Mouse (Mus musculus): ENCODE measurements around the gene Mtif3. TPM values are rescaled to one million over a fixed set of nuclear protein-coding genes. Genes with fewer than 3 reads are reported as not detected.

Gene Mtif3
- total and polyA plus RNA-seq, 3 experiments = 15.2 to 26.7 (median 25.6) TPM

GRCm38 (mm10) chr5:146920314-146921161 is 43.1 kb downstream of the Mtif3 start:
- TF ChIP-seq BHLHE40 (IDR thresholded peaks at IDR 0.05; ENCODE audit: low read depth, low read length) = no peak
- TF ChIP-seq CHD1 (IDR thresholded peaks at IDR 0.05; ENCODE audit: low read depth, low read length) = no peak
- TF ChIP-seq JUN (IDR thresholded peaks at IDR 0.05; ENCODE audit: insufficient read depth, low read depth, low read length) = no peak
- TF ChIP-seq MAX (IDR thresholded peaks at IDR 0.05; ENCODE audit: low read length) = no peak
- Histone ChIP-seq H3K4me2 (ENCODE audit: insufficient read depth, low read depth, poor library complexity, severe bottlenecking) (peak overlapping the region; percentile 93), H3K4me3 (replicated peaks in 1 of 3; ENCODE audit: low read depth in 2 of 3, low read length in 2 of 3, poor library complexity in 1 of 3) (no peak overlapping the region), H3K27me3 (replicated peaks) (no peaks in the 10 kb centered on the region), H3K36me3 (replicated peaks in 1 of 2; ENCODE audit: control insufficient read depth in 1 of 2, insufficient read depth in 1 of 2, low read length in 1 of 2) (no peaks in the 10 kb centered on the region), H3K9ac (ENCODE audit: insufficient read depth, low read depth) (peak overlapping the region; percentile 35; the same call in 1 of the 2 replicates), H3K9me3 (replicated peaks; ENCODE audit: low read length) (peaks cover 5% of the 10 kb centered on the region), H3K4me1 (ENCODE audit: control insufficient read depth in 1 of 2, insufficient read depth in 2 of 2) (peaks cover 0 to 3% of the 10 kb centered on the region in 2 experiments; a peak in 1 of 4 replicates), H3K79me2 (replicated peaks; ENCODE audit: control insufficient read depth, extremely low read depth, insufficient read depth, poor library complexity, severe bottlenecking) (no peaks in the 10 kb centered on the region), H3K27ac (ENCODE audit: insufficient read depth, low read depth) (no peak overlapping the region)
- dilution Hi-C loops (cut with MboI; ENCODE audit: extremely low pct_ligation_motif_present, extremely low pct_unique_long_range_greater_than_20kb, low sequenced_read_pairs) (no loop called here), in situ Hi-C loops (cut with MboI; ENCODE audit: low pct_ligation_motif_present, low pct_unique_long_range_greater_than_20kb, low sequenced_read_pairs) (no loop called here)
- no peak for DNase-seq (ENCODE audit: extremely low read depth)

- dilution Hi-C loops (cut with MboI; ENCODE audit: extremely low pct_ligation_motif_present, extremely low pct_unique_long_range_greater_than_20kb, low sequenced_read_pairs) = no loop called here
- DNase-seq (ENCODE audit: extremely low read depth) = no peak
- in situ Hi-C loops (cut with MboI; ENCODE audit: low pct_ligation_motif_present, low pct_unique_long_range_greater_than_20kb, low sequenced_read_pairs) = loop anchor here (10.0 kb wide), 1 partner anchor 305 kb away; no protein-coding TSS in a partner anchor
- Histone ChIP-seq H3K4me3 (replicated peaks in 1 of 3; ENCODE audit: low read depth in 2 of 3, low read length in 2 of 3, poor library complexity in 1 of 3) (no peak overlapping the region), H3K4me2 (ENCODE audit: insufficient read depth, low read depth, poor library complexity, severe bottlenecking) (peak overlapping the region; percentile 93), H3K9ac (ENCODE audit: insufficient read depth, low read depth) (no peak overlapping the region), H3K36me3 (replicated peaks in 1 of 2; ENCODE audit: control insufficient read depth in 1 of 2, insufficient read depth in 1 of 2, low read length in 1 of 2) (no peaks in the 10 kb centered on the region), H3K9me3 (replicated peaks; ENCODE audit: low read length) (no peaks in the 10 kb centered on the region), H3K27me3 (replicated peaks) (no peaks in the 10 kb centered on the region), H3K79me2 (replicated peaks; ENCODE audit: control insufficient read depth, extremely low read depth, insufficient read depth, poor library complexity, severe bottlenecking) (no peaks in the 10 kb centered on the region), H3K4me1 (ENCODE audit: control insufficient read depth in 1 of 2, insufficient read depth in 2 of 2) (peaks cover 0 to 3% of the 10 kb centered on the region in 2 experiments; a peak in 1 of 4 replicates), H3K27ac (ENCODE audit: insufficient read depth, low read depth) (no peak overlapping the region)
- TF ChIP-seq PAX5 (IDR thresholded peaks at IDR 0.05; ENCODE audit: low read length) (no peak), ZKSCAN1 (IDR thresholded peaks at IDR 0.05; ENCODE audit: borderline replicate concordance, low read depth, low read length) (no peak), NRF1 (IDR thresholded peaks at IDR 0.05; ENCODE audit: low read depth, low read length) (no peak), RCOR1 (conservative IDR thresholded peaks at IDR 0.05; ENCODE audit: low read depth, low read length) (no peak), KAT2A (IDR thresholded peaks at IDR 0.05; ENCODE audit: insufficient replicate concordance, low read length) (no peak), MAX (IDR thresholded peaks at IDR 0.05; ENCODE audit: low read length) (no peak), ZMIZ1 (IDR thresholded peaks at IDR 0.05; ENCODE audit: low read depth, low read length) (no peak), USF2 (conservative IDR thresholded peaks at IDR 0.05; ENCODE audit: low read depth, low read length) (no peak), SIN3A (IDR thresholded peaks at IDR 0.05; ENCODE audit: low read length) (no peak), MEF2A (IDR thresholded peaks at IDR 0.05; ENCODE audit: borderline replicate concordance, low read depth, low read length) (no peak)
Observed at GRCm38 (mm10) chr5:146919874-146920273, 43.7 kb downstream of the Mtif3 start.
